Mouse (Mus musculus) small intestine, adult 10 weeks (tissue): Measurements from ENCODE around the gene Cypt1. TPM values are rescaled to one million over a fixed set of nuclear protein-coding genes. Genes with fewer than 3 reads are reported as not detected.

Source experiments
- polyA plus RNA-seq: library from polyadenylated mRNA; stranded (reverse); fragments of 350-450 nt; fragmentation: Illumina TruSeq; extraction: RNeasy Lipid Tissue Mini Kit (QIAGEN cat#74804); gene quantifications from one replicate; pipeline ENCODE4 v1.2.3, GENCODE M21; 2014; ENCODE audit warnings: low replicate concordance

The Cypt1 gene
- polyA plus RNA-seq, result not detected

DNA sequence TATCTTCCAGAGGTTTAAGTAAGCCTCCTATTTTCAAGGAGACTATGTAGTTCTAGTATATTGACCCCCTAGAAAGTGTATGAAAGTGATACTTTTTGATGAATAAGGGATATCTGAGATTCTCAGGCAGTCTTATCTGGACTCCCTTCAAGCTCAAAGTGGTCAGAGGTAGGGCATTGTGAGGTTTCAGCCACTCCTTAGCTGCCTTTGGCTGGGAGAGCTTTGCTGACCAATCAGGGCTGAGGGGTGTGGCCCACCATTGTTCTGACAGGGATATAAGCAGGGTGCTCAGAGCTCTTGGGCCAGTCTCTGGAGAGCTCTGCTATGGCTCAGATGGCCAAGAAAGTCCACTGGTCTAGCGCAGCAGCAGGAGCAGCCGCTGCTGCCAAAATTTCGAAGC lies at the start of gene Cypt1:
Cypt1 (plus strand) TSS at position 301 of the 400 bp plus-strand sequence.

Other genes starting within 250 kb of the Cypt1 start
- 883 TPM for gene Maoa, start 96.8 kb downstream of the Cypt1 start, polyA plus RNA-seq